Mouse (Mus musculus) liver, embryonic 16.5 days (tissue): ENCODE data around the gene Rs1. TPM values are rescaled to one million over a fixed set of nuclear protein-coding genes. Genes with fewer than 3 reads are reported as not detected.

Source experiments
- ATAC-seq: fragments of 200-750 bp; cut with Nextera tagmentation; 2 replicates; pipeline ENCODE4 v1.8.0; 2017; ENCODE audit warnings: low read depth, mild to moderate bottlenecking, moderate number of reproducible peaks, moderate library complexity
- H3K27ac ChIP-seq: fragments of 300-500 bp; sonication (generic); 2 replicates; pipeline ENCODE4 v1.5.1; 2014; ENCODE audit warnings: mild to moderate bottlenecking, low read length
- H3K27me3 ChIP-seq: fragments of 300-500 bp; sonication (generic); 2 replicates; pipeline ENCODE4 v1.6.1; 2014; ENCODE audit warnings: low read depth, low read length, mixed read lengths; ENCODE audit not compliant: control insufficient read depth, insufficient read depth
- H3K36me3 ChIP-seq: fragments of 300-500 bp; sonication (generic); 2 replicates; pipeline ENCODE4 v1.6.1; 2014; ENCODE audit warnings: mild to moderate bottlenecking; ENCODE audit not compliant: control insufficient read depth, insufficient read depth
- H3K4me1 ChIP-seq: fragments of 300-500 bp; sonication (generic); 2 replicates; pipeline ENCODE4 v1.6.1; 2014; ENCODE audit warnings: low read depth, low read length, mixed read lengths; ENCODE audit not compliant: control insufficient read depth
- H3K4me2 ChIP-seq: fragments of 300-500 bp; sonication (generic); 2 replicates; pipeline ENCODE4 v1.6.1; 2014; ENCODE audit warnings: low read depth, low read length, mixed read lengths
- H3K4me3 ChIP-seq: fragments of 300-500 bp; sonication (generic); 2 replicates; pipeline ENCODE4 v1.5.1; 2014; ENCODE audit warnings: low read depth, mild to moderate bottlenecking, low read length
- H3K9ac ChIP-seq: fragments of 300-500 bp; sonication (generic); 2 replicates; pipeline ENCODE4 v1.6.1; 2014; ENCODE audit warnings: low read depth, low read length
- H3K9me3 ChIP-seq: fragments of 300-500 bp; sonication (generic); replicated peaks from 2 replicates; pipeline ENCODE4 v1.6.1; 2016; ENCODE audit warnings: low read length; ENCODE audit not compliant: control insufficient read depth
- WGBS: fragments of 180-500 bp; shearing (Covaris S2); extraction: QIAGEN DNeasy Blood & Tissue Kit; methylation state at CpG from one replicate; pipeline ENCODE4 v1.1.7; 2014; ENCODE audit not compliant: insufficient replicate concordance; 5-methylcytosine and 5-hydroxymethylcytosine counted together
- polyA plus RNA-seq: library from polyadenylated mRNA; unstranded; fragments of >200 nt; fragmentation: Nextera tagmentation; extraction: Ambion mirVana; gene quantifications from 2 replicates; pipeline ENCODE4 v1.2.1, GENCODE M21; 2015

Gene Rs1
- polyA plus RNA-seq, 1 experiment from 2014 or later = not detected

- Histone ChIP-seq H3K9ac (no peak overlapping the region), H3K27me3 (no peaks in the 10 kb centered on the region), H3K9me3 (no peaks in the 10 kb centered on the region), H3K4me3 (no peak overlapping the region), H3K4me1 (no peaks in the 10 kb centered on the region), H3K4me2 (no peak overlapping the region), H3K36me3 (no peaks in the 10 kb centered on the region), H3K27ac (no peak overlapping the region)
- no peak for ATAC-seq
- 53% methylated on average over 5 of the region's 5 CpGs for WGBS
Measured at GRCm38 (mm10) chrX:160782276-160782675, 14.5 kb downstream of the Rs1 start.

DNA sequence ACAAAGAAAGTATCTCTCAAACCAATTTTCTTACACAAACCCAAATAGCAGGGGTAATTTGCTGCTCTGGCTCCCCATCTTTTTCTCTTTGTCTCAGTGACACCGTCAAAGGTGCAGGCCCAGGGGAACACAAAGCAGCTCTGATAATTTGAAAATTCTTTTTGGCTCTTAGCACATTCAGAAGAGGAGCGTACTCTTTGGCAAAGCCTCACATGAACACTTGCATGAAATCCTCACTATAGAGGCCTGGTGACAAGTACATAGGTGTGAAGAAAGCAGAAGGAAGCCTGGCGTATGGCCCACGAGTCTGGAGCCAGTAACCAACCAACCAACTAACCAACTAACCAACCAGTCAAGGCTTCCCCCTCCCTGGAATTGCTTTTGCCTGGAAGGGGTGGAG, 27.1 kb downstream of the Rs1 start:
- no peaks in the 10 kb centered on the region for H3K9me3 ChIP-seq
- no peak overlapping the region for H3K4me3 ChIP-seq
- no peak overlapping the region for H3K4me2 ChIP-seq
- H3K27ac ChIP-seq = no peak overlapping the region
- ATAC-seq = no peak
- no peak overlapping the region for H3K9ac ChIP-seq
- no peaks in the 10 kb centered on the region for H3K4me1 ChIP-seq
- no peaks in the 10 kb centered on the region for H3K27me3 ChIP-seq
- no peaks in the 10 kb centered on the region for H3K36me3 ChIP-seq
- WGBS = 63% methylated on average over 4 of the region's 4 CpGs

DNA sequence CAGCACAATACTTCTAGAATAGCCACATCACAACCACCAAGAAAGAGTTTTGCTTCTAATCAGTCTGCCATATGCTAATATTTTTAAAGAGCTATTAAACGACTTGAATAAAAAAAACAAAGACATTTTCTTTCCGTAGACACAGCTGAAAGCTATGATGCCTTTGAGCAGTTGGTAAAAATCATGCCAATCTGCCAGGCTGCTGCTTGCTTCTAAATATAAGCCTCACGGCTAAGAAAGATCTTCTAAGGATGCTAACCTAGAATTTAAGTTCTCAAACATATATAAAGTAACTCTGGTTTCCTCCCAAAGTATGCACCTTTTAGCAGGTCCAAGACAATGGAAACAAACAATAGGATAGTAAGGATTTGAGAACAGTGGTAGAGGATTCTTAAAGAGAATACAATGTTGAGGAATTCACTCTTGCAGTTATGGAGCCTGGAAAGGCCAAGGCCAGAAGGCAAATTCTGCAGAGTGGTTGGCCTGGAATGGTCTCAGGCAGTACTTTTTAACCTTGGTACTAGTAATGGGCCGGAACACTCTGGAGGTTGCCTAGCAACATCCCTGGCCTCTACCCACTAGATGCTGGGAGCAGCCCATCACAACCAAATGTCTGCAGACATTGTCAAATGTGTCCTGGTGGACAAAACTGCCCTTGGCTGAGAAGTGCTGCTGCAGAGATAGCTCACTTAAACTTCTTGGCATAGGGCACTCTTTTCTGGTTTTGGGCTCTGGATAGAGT, 36.8 kb downstream of the Rs1 start:
- no peak overlapping the region for H3K4me3 ChIP-seq
- no peaks in the 10 kb centered on the region for H3K9me3 ChIP-seq
- no peaks in the 10 kb centered on the region for H3K4me1 ChIP-seq
- no peak overlapping the region for H3K4me2 ChIP-seq
- ATAC-seq = no peak
- H3K27me3 ChIP-seq = no peaks in the 10 kb centered on the region
- 70% methylated on average over 4 of the region's 4 CpGs for WGBS
- H3K36me3 ChIP-seq = no peaks in the 10 kb centered on the region
- H3K9ac ChIP-seq = no peak overlapping the region
- no peak overlapping the region for H3K27ac ChIP-seq

DNA sequence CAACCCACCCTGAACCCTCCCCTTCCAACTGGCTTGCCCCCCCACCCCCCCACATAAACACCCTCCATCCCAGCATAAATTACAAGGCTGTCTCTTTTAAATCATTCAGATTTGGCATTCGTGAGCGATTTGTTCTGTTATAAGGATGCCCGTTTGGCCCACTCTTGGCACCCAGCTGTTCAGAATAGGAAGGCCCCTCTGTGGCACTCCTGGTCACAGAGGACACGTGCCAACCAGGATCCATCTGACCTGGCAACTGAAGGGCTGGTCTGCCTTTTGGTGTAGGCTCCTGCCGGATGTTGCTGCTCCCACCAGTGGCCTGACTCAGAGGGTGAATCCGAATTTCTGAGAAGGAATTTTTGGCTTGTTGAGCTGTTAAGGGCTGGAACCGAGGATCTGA, 40.4 kb downstream of the Rs1 start:
- H3K4me3 ChIP-seq = no peak overlapping the region
- no peaks in the 10 kb centered on the region for H3K9me3 ChIP-seq
- H3K27ac ChIP-seq = no peak overlapping the region
- H3K36me3 ChIP-seq = no peaks in the 10 kb centered on the region
- H3K9ac ChIP-seq = no peak overlapping the region
- 54% methylated on average over 7 of the region's 7 CpGs for WGBS
- H3K4me1 ChIP-seq = no peaks in the 10 kb centered on the region
- ATAC-seq = no peak
- H3K27me3 ChIP-seq = no peaks in the 10 kb centered on the region
- H3K4me2 ChIP-seq = no peak overlapping the region

Other genes starting within 250 kb of the Rs1 start
- 0.04 TPM in 1 of 2 replicates, not detected in the other for gene Ppef1, start 32.2 kb upstream of the Rs1 start, polyA plus RNA-seq
- 0.53 and 0.62 TPM in 2 replicates for gene Gja6, start 139.0 kb downstream of the Rs1 start, polyA plus RNA-seq
- 0.23 and 0.35 TPM in 2 replicates for gene Cdkl5, start 226.7 kb downstream of the Rs1 start, polyA plus RNA-seq